In the genomic region with DNA sequence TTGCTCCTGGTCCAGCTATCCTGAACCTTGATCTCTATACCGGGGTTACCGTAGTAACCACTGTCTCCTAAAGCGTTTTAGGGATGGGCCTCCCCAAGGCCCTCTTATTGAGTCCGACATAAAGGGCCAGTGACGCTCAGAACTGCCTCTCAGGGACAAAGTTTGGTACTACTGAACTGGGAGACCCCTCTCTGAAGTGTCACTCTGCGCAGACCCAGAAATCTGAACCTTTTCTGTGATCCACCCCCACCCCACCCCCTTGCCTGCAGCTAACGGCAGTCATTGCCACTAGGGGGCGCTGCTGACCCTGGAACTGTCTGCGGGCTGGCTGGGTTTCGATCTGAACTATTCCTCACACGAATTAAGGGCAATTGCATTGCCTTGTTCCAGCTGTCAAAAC, we compare ENCODE assay signal across 8 mouse cellular contexts. TPM values are rescaled to one million over a fixed set of nuclear protein-coding genes. Genes with fewer than 3 reads are reported as not detected.
DNase-seq lines count a peak whose midpoint lies in the region; ATAC-seq lines count a peak whose summit lies in the region.

No protein-coding gene starts in this region.

- peak; percentile 66 for DNase-seq in R1 (ENCODE audit: low read depth, low spot score)
- DNase-seq in cerebellum, adult 9-10 months = peak; percentile 84
- peak; percentile 2 to 88 for DNase-seq in frontal cortex, adult 2 months (ENCODE audit: extremely low spot score in 1 of 2, low spot score in 1 of 2)
- DNase-seq in layer of hippocampus, adult 18-20 months (ENCODE audit: low spot score in 2 of 2) = peak; percentile 43 to 83
- peak; percentile 53 to 67 for DNase-seq in lung, adult 18-20 months
- DNase-seq in ovary, postnatal 36 days (ENCODE audit: low spot score) = peak; percentile 67
- DNase-seq in yolk sac, embryonic 10.5 days (ENCODE audit: low spot score) = peak; percentile 52

- ATAC-seq in hematopoietic stem cell, adult 5-6 weeks (replicated peaks in 1 of 2; ENCODE audit: insufficient read depth in 1 of 2, low FRiP score in 2 of 2, low TSS enrichment in 1 of 2, low read depth in 1 of 2, poor library complexity in 2 of 2, severe bottlenecking in 2 of 2) = peak; percentile 53 to 74; a peak in 2 of 4 replicates

RNA-seq across cellular contexts. Expression of gene Tmem132c, which starts 6.4 kb away (rescaled TPM):
- polyA plus RNA-seq in frontal cortex, adult 2 months (2012; rRNA removed) = 2.6 and 2.9 TPM in 2 replicates
- total RNA-seq in hematopoietic stem cell, adult 5-6 weeks (2017) = not detected in 2 replicates
- total RNA-seq in layer of hippocampus, adult 18-20 months (2021) = 1 to 10 TPM; 2.7 to 3.7 TPM

Comparison
In these comparisons a context has a peak if more than half of its experiments do, and no peak if none do; other contexts are left out.
1. Peak in every context shown above with its lines: DNase-seq and ATAC-seq.